In the genomic region with DNA sequence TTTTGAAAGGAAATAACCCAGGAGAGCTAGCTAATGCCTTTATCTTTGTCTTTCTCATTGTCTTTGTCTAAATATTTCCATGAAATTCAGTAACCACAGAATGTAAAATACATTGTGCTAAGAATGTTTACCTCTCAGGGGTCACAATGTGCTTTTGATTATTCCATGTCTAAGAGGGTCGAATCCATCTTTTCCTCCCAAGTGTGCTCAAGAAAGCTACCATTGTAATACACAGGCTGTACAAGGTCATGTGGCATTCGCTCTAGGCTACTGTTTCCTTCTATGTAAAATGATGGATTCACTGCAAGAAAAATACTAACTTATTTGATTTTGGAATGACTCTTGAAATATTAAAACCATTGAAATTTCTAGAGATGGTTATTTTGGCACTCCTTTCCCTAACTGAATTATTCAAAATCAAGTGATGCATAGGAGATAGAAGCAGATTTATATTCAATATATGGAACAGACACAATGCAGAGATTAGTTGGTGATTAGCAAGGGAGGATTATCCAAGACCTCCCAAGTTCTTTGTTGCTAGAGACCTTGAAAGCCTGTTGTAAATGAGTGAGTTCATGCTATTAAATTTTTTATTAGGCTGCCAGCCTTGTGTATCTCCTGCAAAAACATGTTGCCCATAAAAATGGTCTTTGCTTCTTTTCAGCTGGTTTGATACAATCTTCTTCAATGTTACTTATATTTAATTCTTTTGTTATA, we compare ENCODE assay signal across 14 mouse cellular contexts.
"Had no signal": no experiment of that assay in that cellular context is flagged by ENCODE, and none has a peak within 500 bp of the region (broad histone marks: within the 10 kb centered on the region; RNA-seq: fewer than 3 reads in every experiment).

No protein-coding gene starts in this region.

- H3K9me3 ChIP-seq: limb, embryonic 13.5 days; midbrain, embryonic 10.5 days; neural tube, embryonic 13.5 days had no signal

- H3K27ac ChIP-seq: kidney, postnatal 0 days; limb, embryonic 13.5 days; liver, embryonic 14.5 days; neural tube, embryonic 13.5 days had no signal

- H3K9ac ChIP-seq: limb, embryonic 13.5 days; liver, embryonic 14.5 days; neural tube, embryonic 13.5 days had no signal

- H3K36me3 ChIP-seq: limb, embryonic 13.5 days; midbrain, embryonic 10.5 days; neural tube, embryonic 13.5 days had no signal

- DNase-seq: kidney, adult 8-10 months; kidney, postnatal 4 days; left cerebral cortex, postnatal 4 days; lung, adult 2 months; lung, postnatal 36 days; right cerebral cortex, adult 18-20 months; right cerebral cortex, postnatal 25 days; thymus, postnatal 36 days had no signal

- H3K27me3 ChIP-seq: limb, embryonic 13.5 days; neural tube, embryonic 13.5 days had no signal

- ATAC-seq: lung, postnatal 0 days had no signal

- H3K4me1 ChIP-seq: limb, embryonic 13.5 days; neural tube, embryonic 13.5 days had no signal

- H3K4me2 ChIP-seq: limb, embryonic 13.5 days; neural tube, embryonic 13.5 days had no signal

- H3K4me3 ChIP-seq: limb, embryonic 13.5 days; midbrain, embryonic 10.5 days; neural tube, embryonic 13.5 days had no signal
